Mouse (Mus musculus) yolk sac, embryonic 10.5 days (tissue): ENCODE data around the gene B3galnt2.
"Not testable (repeated sequence)": the region's sequence is repeated elsewhere in the genome, so short reads cannot be mapped to it uniquely, and the experiment has no call there.

ENCODE experiments used
- DNase-seq: peaks from one replicate; pipeline ENCODE4 v3.0.0-alpha.2; 2017; ENCODE audit warnings: low spot score

The B3galnt2 gene

GRCm38 (mm10) chr13:13953874-13954832 is at the start of gene B3galnt2:
B3galnt2 (plus strand) TSS chr13:13954469.
- peak; percentile 97 for DNase-seq

GRCm38 (mm10) chr13:13911341-13911740 is 42.9 kb upstream of the B3galnt2 start:
- DNase-seq: no peak

- DNase-seq: no peak
These were observed 34.9 kb upstream of the B3galnt2 start for GRCm38 (mm10) chr13:13919396-13919795.

- DNase-seq: no peak
These were observed 31.7 kb upstream of the B3galnt2 start for GRCm38 (mm10) chr13:13922526-13922925.

GRCm38 (mm10) chr13:13929982-13930381 is 24.3 kb upstream of the B3galnt2 start:
- no peak for DNase-seq

GRCm38 (mm10) chr13:13954931-13955330 is 662 bp downstream of the B3galnt2 start:
- DNase-seq: no peak

GRCm38 (mm10) chr13:13956686-13957085 is 2.4 kb downstream of the B3galnt2 start:
- DNase-seq: no peak

- no peak for DNase-seq
These were observed 5.9 kb downstream of the B3galnt2 start for GRCm38 (mm10) chr13:13960211-13960610.

GRCm38 (mm10) chr13:13961046-13961445 is 6.8 kb downstream of the B3galnt2 start:
- no peak for DNase-seq

GRCm38 (mm10) chr13:13965388-13965964 is 11.2 kb downstream of the B3galnt2 start:
- DNase-seq: no peak

GRCm38 (mm10) chr13:13966172-13966571 is 11.9 kb downstream of the B3galnt2 start:
- no peak for DNase-seq

- peak; percentile 58 for DNase-seq
These were observed 14.4 kb downstream of the B3galnt2 start for GRCm38 (mm10) chr13:13968629-13969111.

GRCm38 (mm10) chr13:13969796-13970195 is 15.5 kb downstream of the B3galnt2 start:
- DNase-seq: no peak

GRCm38 (mm10) chr13:13981842-13982241 is 27.6 kb downstream of the B3galnt2 start:
- not testable (repeated sequence) for DNase-seq

GRCm38 (mm10) chr13:13983523-13983922 is 29.3 kb downstream of the B3galnt2 start:
- DNase-seq: no peak

- DNase-seq: no peak
These were observed 34.9 kb downstream of the B3galnt2 start for GRCm38 (mm10) chr13:13989135-13989534.

- no peak for DNase-seq
These were observed 36.1 kb downstream of the B3galnt2 start for GRCm38 (mm10) chr13:13990391-13990790.

- no peak for DNase-seq
These were observed 38.8 kb downstream of the B3galnt2 start for GRCm38 (mm10) chr13:13993041-13993440.

- DNase-seq: no peak
These were observed 40.8 kb downstream of the B3galnt2 start for GRCm38 (mm10) chr13:13995046-13995445.

- peak; percentile 18 for DNase-seq
These were observed 43.2 kb downstream of the B3galnt2 start for GRCm38 (mm10) chr13:13997476-13997875.

- no peak for DNase-seq
These were observed 48.4 kb downstream of the B3galnt2 start for GRCm38 (mm10) chr13:14002706-14003105.

- no peak for DNase-seq
These were observed 49.8 kb downstream of the B3galnt2 start for GRCm38 (mm10) chr13:14004086-14004485.

- DNase-seq: no peak
These were observed 50.7 kb downstream of the B3galnt2 start for GRCm38 (mm10) chr13:14004999-14005398.
